Mouse (Mus musculus): ENCODE data around the gene Coq2.

- TF ChIP-seq CTCF (IDR thresholded peaks at IDR 0.05; ENCODE audit: low read depth): no peak
- TF ChIP-seq EP300 (IDR thresholded peaks at IDR 0.05; ENCODE audit: low read depth): no peak
These were observed 40.0 kb downstream of the Coq2 start for GRCm38 (mm10) chr5:100634885-100635478.
